24 mouse cellular contexts compared by ENCODE assay signal in genomic region chr6:134535169-134535568, GRCm38 (mm10). TPM values are rescaled to one million over a fixed set of nuclear protein-coding genes. Genes with fewer than 3 reads are reported as not detected.
DNase-seq lines count a peak whose midpoint lies in the region; ATAC-seq and TF ChIP-seq lines count a peak whose summit lies in the region.
"Had no signal": no experiment of that assay in that cellular context is flagged by ENCODE, and none has a peak within 500 bp of the region (broad histone marks: within the 10 kb centered on the region; RNA-seq: fewer than 3 reads in every experiment).

No protein-coding gene starts in this region.

- no peak for TF ChIP-seq CTCF in hindbrain, postnatal 0 days (IDR thresholded peaks at IDR 0.05; ENCODE audit: low read depth)
- no peak for TF ChIP-seq CTCF in liver, postnatal 0 days (IDR thresholded peaks at IDR 0.05; ENCODE audit: low read depth)
- no peak for TF ChIP-seq CTCF in Patski (IDR thresholded peaks at IDR 0.05)

- no peak for DNase-seq in frontal cortex, postnatal 36 days (ENCODE audit: low spot score in 2 of 2)
- no peak for DNase-seq in hindbrain, postnatal 0 days (ENCODE audit: low spot score)
- no peak for DNase-seq in hindbrain, embryonic 11.5 days (ENCODE audit: low spot score)
- DNase-seq in liver, postnatal 0 days: no peak
- no peak for DNase-seq in Patski (ENCODE audit: low read depth, low spot score)
- no peak for DNase-seq in cerebellum, postnatal 36 days
- DNase-seq: adrenal gland, postnatal 36 days; cerebellum, adult 18-20 months; cerebellum, postnatal 25 days; gastrocnemius, postnatal 25 days; kidney, postnatal 25 days; layer of hippocampus, adult 9-11 months; left cerebral cortex, postnatal 4 days; liver, embryonic 13.5 days; right cerebral cortex, postnatal 4 days had no signal

- H3K36me3 ChIP-seq in hindbrain, postnatal 0 days (ENCODE audit: insufficient read depth, low read length): no peaks in the 10 kb centered on the region
- no peaks in the 10 kb centered on the region for H3K36me3 ChIP-seq in hindbrain, embryonic 11.5 days (ENCODE audit: control insufficient read depth, insufficient read depth, low read length)
- no peaks in the 10 kb centered on the region for H3K36me3 ChIP-seq in liver, postnatal 0 days (replicated peaks; ENCODE audit: insufficient read depth, low read length)
- H3K36me3 ChIP-seq in liver, embryonic 12.5 days: peaks cover 11% of the 10 kb centered on the region; the same call in 1 of the 2 replicates

- ATAC-seq in frontal cortex, adult (ENCODE audit: low TSS enrichment): 0 out of 2 replicates have a peak, but pooled peaks have one; percentile 9
- no peak for ATAC-seq in hindbrain, postnatal 0 days
- ATAC-seq in hindbrain, embryonic 11.5 days (ENCODE audit: low FRiP score): no peak
- ATAC-seq in liver, postnatal 0 days: no peak
- no peak for ATAC-seq in liver, embryonic 12.5 days
- peak; percentile 79 for ATAC-seq in Patski
- ATAC-seq: CD4-positive, CD25-positive, alpha-beta regulatory T cell, adult 4 months; forebrain, embryonic 13.5 days had no signal

- 59% methylated on average over 7 of the region's 7 CpGs for WGBS in hindbrain, postnatal 0 days
- WGBS in hindbrain, embryonic 11.5 days: 77% methylated on average over 7 of the region's 7 CpGs
- WGBS in liver, postnatal 0 days (ENCODE audit: insufficient replicate concordance): 69% methylated on average over 7 of the region's 7 CpGs
- WGBS in liver, embryonic 12.5 days (ENCODE audit: insufficient replicate concordance): 78% methylated on average over 7 of the region's 7 CpGs

- in situ Hi-C loops in Patski (cut with MboI; ENCODE audit: low pct_unique_long_range_greater_than_20kb): no loop called here

- no peaks in the 10 kb centered on the region for H3K9me3 ChIP-seq in hindbrain, postnatal 0 days (ENCODE audit: low read length)
- no peaks in the 10 kb centered on the region for H3K9me3 ChIP-seq in hindbrain, embryonic 11.5 days (ENCODE audit: control insufficient read depth, low read length)
- H3K9me3 ChIP-seq in liver, postnatal 0 days (ENCODE audit: low read length): no peaks in the 10 kb centered on the region
- H3K9me3 ChIP-seq in liver, embryonic 12.5 days (replicated peaks): no peaks in the 10 kb centered on the region
- H3K9me3 ChIP-seq: embryonic facial prominence, embryonic 10.5 days; liver, embryonic 13.5 days had no signal

- peak overlapping the region; percentile 46 for H3K27ac ChIP-seq in hindbrain, postnatal 0 days
- no peak overlapping the region for H3K27ac ChIP-seq in hindbrain, embryonic 11.5 days (ENCODE audit: low read depth, low read length)
- peak overlapping the region; percentile 26; the same call in 1 of the 2 replicates for H3K27ac ChIP-seq in liver, postnatal 0 days (ENCODE audit: low read depth)
- H3K27ac ChIP-seq in liver, embryonic 12.5 days: no peak overlapping the region
- H3K27ac ChIP-seq: embryonic facial prominence, embryonic 10.5 days; forebrain, embryonic 13.5 days; left cerebral cortex, adult 2 months; liver, embryonic 13.5 days; macrophage; midbrain, embryonic 10.5 days; stomach, postnatal 0 days had no signal

- no peaks in the 10 kb centered on the region; the same call in 1 of the 2 replicates for H3K4me1 ChIP-seq in hindbrain, postnatal 0 days (ENCODE audit: insufficient read depth, low read length)
- no peaks in the 10 kb centered on the region for H3K4me1 ChIP-seq in hindbrain, embryonic 11.5 days (replicated peaks; ENCODE audit: control insufficient read depth, insufficient read depth, low read length)
- H3K4me1 ChIP-seq in liver, postnatal 0 days (ENCODE audit: insufficient read depth): peaks cover 10% of the 10 kb centered on the region
- H3K4me1 ChIP-seq in liver, embryonic 12.5 days: peaks cover 69% of the 10 kb centered on the region

- CTCF ChIA-PET in Patski (lab: Charles Lee): interaction anchor here (1.1 kb wide), 1 partner anchor 25 kb away, joined by 3 read pairs; no protein-coding TSS in a partner anchor

- H3K9ac ChIP-seq in hindbrain, postnatal 0 days (replicated peaks; ENCODE audit: low read length): no peak overlapping the region
- no peak overlapping the region for H3K9ac ChIP-seq in hindbrain, embryonic 11.5 days (ENCODE audit: low read depth, low read length)
- no peak overlapping the region for H3K9ac ChIP-seq in liver, postnatal 0 days (replicated peaks)
- H3K9ac ChIP-seq in liver, embryonic 12.5 days: no peak overlapping the region
- H3K9ac ChIP-seq: forebrain, embryonic 13.5 days; liver, embryonic 13.5 days had no signal

- no peak for TF ChIP-seq EP300 in liver, postnatal 0 days (IDR thresholded peaks at IDR 0.05; ENCODE audit: low read depth)

- no peaks in the 10 kb centered on the region for H3K27me3 ChIP-seq in hindbrain, postnatal 0 days (ENCODE audit: insufficient read depth, low read length)
- no peaks in the 10 kb centered on the region for H3K27me3 ChIP-seq in hindbrain, embryonic 11.5 days (ENCODE audit: control insufficient read depth, insufficient read depth, low read length)
- H3K27me3 ChIP-seq in liver, postnatal 0 days (ENCODE audit: insufficient read depth, low read length): no peaks in the 10 kb centered on the region
- H3K27me3 ChIP-seq in liver, embryonic 12.5 days (replicated peaks): no peaks in the 10 kb centered on the region
- H3K27me3 ChIP-seq in Patski: no peaks in the 10 kb centered on the region
- H3K27me3 ChIP-seq: forebrain, embryonic 13.5 days; liver, embryonic 13.5 days had no signal

- no peak overlapping the region for H3K4me2 ChIP-seq in hindbrain, postnatal 0 days (ENCODE audit: low read depth, low read length)
- no peak overlapping the region for H3K4me2 ChIP-seq in hindbrain, embryonic 11.5 days (replicated peaks; ENCODE audit: low read depth, low read length)
- no peak overlapping the region for H3K4me2 ChIP-seq in liver, postnatal 0 days (ENCODE audit: low read depth, low read length)
- H3K4me2 ChIP-seq in liver, embryonic 12.5 days: no peak overlapping the region
- H3K4me2 ChIP-seq: forebrain, embryonic 13.5 days; liver, embryonic 13.5 days had no signal

- POLR2A ChIA-PET in Patski (lab: Charles Lee): no interaction called here

- no peak overlapping the region for H3K4me3 ChIP-seq in hindbrain, postnatal 0 days (ENCODE audit: low read length)
- no peak overlapping the region for H3K4me3 ChIP-seq in hindbrain, embryonic 11.5 days (ENCODE audit: low read depth, low read length)
- no peak overlapping the region for H3K4me3 ChIP-seq in liver, postnatal 0 days (ENCODE audit: low read depth, low read length)
- H3K4me3 ChIP-seq in liver, embryonic 12.5 days: no peak overlapping the region
- H3K4me3 ChIP-seq: embryonic facial prominence, embryonic 10.5 days; forebrain, embryonic 13.5 days; left cerebral cortex, adult 2 months; liver, embryonic 13.5 days; midbrain, embryonic 10.5 days had no signal

RNA-seq across cellular contexts. Expression of gene Lrp6, which starts 31.6 kb away (rescaled TPM):
- 23.9 and 26.1 TPM in 2 replicates for total RNA-seq in hindbrain, postnatal 0 days (2014; rRNA removed)
- 12.1 and 13.0 TPM in 2 replicates for polyA plus RNA-seq in hindbrain, postnatal 0 days (2015; fragmentation: Nextera tagmentation; extraction: Ambion mirVana)
- polyA plus RNA-seq in hindbrain, embryonic 11.5 days (2014; fragmentation: Nextera tagmentation; extraction: Ambion mirVana): 28.9 and 37.1 TPM in 2 replicates
- 10.1 and 10.7 TPM in 2 replicates for polyA plus RNA-seq in liver, postnatal 0 days (2015; fragmentation: Nextera tagmentation; extraction: Ambion mirVana)
- 12.6 and 13.1 TPM in 2 replicates for polyA plus RNA-seq in liver, embryonic 12.5 days (2016; fragmentation: Nextera tagmentation; extraction: Ambion mirVana)
- polyA plus RNA-seq in Patski (2021): 36.2 TPM

Comparison
In these comparisons a context has a peak if more than half of its experiments do, and no peak if none do; other contexts are left out.
1. H3K27ac ChIP-seq: peak in hindbrain, postnatal 0 days (single experiment) and liver, postnatal 0 days (single experiment); none in hindbrain, embryonic 11.5 days (single experiment) and liver, embryonic 12.5 days (single experiment).
2. ATAC-seq: peak in frontal cortex, adult (single experiment) and Patski (single experiment); none in hindbrain, postnatal 0 days (single experiment), hindbrain, embryonic 11.5 days (single experiment), liver, postnatal 0 days (single experiment) and liver, embryonic 12.5 days (single experiment).